Mouse (Mus musculus) C2C12 (cell line): ENCODE data around the gene Lamb2.

Source experiments
- CEBPB ChIP-seq: IDR thresholded peaks from one replicate; pipeline ENCODE4 v1.6.1; 2011; ENCODE audit warnings: low read depth, mild to moderate bottlenecking, control low read depth, moderate library complexity
- CTCF ChIP-seq: IDR thresholded peaks from one replicate; pipeline ENCODE4 v1.5.1; 2011; ENCODE audit not compliant: control insufficient read depth, insufficient read depth, insufficient read length
- FOSL1 ChIP-seq: IDR thresholded peaks from one replicate; pipeline ENCODE4 v1.8.0; 2011; ENCODE audit warnings: mild to moderate bottlenecking, low read length; ENCODE audit not compliant: poor library complexity, insufficient read depth, severe bottlenecking
- MAX ChIP-seq: IDR thresholded peaks from one replicate; pipeline ENCODE4 v1.6.1; 2011; ENCODE audit warnings: mild to moderate bottlenecking, control low read depth
- MYOG ChIP-seq: IDR thresholded peaks from one replicate; pipeline ENCODE4 v1.6.1; 2011; ENCODE audit not compliant: control insufficient read depth, insufficient read length; ENCODE audit errors: extremely low read depth
- USF1 ChIP-seq: IDR thresholded peaks from one replicate; pipeline ENCODE4 v1.6.1; 2011; ENCODE audit warnings: low read depth, mild to moderate bottlenecking, control low read depth, moderate library complexity

GRCm38 (mm10) chr9:108494905-108495304, 15.4 kb downstream of the Lamb2 start:
- no peak for TF ChIP-seq CTCF
- no peak for TF ChIP-seq FOSL1
- TF ChIP-seq MAX, result no peak
- TF ChIP-seq CEBPB, result no peak
- TF ChIP-seq USF1, result no peak
- no peak for TF ChIP-seq MYOG
